Mouse (Mus musculus): ENCODE measurements around the gene Gkap1. TPM values are rescaled to one million over a fixed set of nuclear protein-coding genes. Genes with fewer than 3 reads are reported as not detected.

Gene Gkap1
- total and polyA plus RNA-seq, 2 experiments from 2014 or later, result 16.0 to 17.4 TPM

DNA sequence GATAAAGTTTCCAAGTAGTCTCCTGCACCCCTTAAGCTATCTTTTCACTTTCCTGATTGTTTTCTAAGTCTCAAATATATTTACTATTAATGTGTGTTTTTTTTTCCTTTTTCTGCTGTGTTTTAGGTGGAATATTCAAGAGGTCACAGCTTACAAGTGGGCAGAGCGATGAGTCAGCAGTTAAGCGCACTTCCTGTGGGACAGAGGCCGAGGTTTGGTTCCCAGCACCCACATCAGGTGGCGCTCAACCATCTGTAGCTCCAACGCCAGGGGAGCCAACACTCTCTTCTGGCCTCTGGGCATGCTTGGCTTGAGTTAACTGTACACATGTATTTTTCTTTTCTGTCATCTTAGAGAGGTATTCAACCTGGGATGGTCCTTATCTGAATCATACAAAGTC, 32.0 kb upstream of the Gkap1 start:
- H3K4me2 ChIP-seq (ENCODE audit: low read depth, low read length), result no peak overlapping the region
- no peaks in the 10 kb centered on the region for H3K36me3 ChIP-seq (replicated peaks; ENCODE audit: control insufficient read depth, insufficient read depth, low read length)
- ATAC-seq (ENCODE audit: insufficient read depth, low read depth) (no peak), DNase-seq (ENCODE audit: low spot score) (no peak)
- 88% methylated on average over 5 of the region's 5 CpGs for WGBS
- no peaks in the 10 kb centered on the region for H3K27me3 ChIP-seq (ENCODE audit: control insufficient read depth, insufficient read depth, low read length)
- no peaks in the 10 kb centered on the region for H3K4me1 ChIP-seq (ENCODE audit: control insufficient read depth, insufficient read depth)
- no peak overlapping the region for H3K27ac ChIP-seq (ENCODE audit: low read depth)
- TF ChIP-seq EP300 (IDR thresholded peaks at IDR 0.05; ENCODE audit: low read depth) (no peak), CTCF (IDR thresholded peaks at IDR 0.05; ENCODE audit: low read depth) (no peak)
- H3K9me3 ChIP-seq (replicated peaks; ENCODE audit: control insufficient read depth, low read length), result no peaks in the 10 kb centered on the region
- no peak overlapping the region for H3K4me3 ChIP-seq (ENCODE audit: low read depth, low read length)
- H3K9ac ChIP-seq (replicated peaks; ENCODE audit: low read depth, low read length), result no peak overlapping the region

DNA sequence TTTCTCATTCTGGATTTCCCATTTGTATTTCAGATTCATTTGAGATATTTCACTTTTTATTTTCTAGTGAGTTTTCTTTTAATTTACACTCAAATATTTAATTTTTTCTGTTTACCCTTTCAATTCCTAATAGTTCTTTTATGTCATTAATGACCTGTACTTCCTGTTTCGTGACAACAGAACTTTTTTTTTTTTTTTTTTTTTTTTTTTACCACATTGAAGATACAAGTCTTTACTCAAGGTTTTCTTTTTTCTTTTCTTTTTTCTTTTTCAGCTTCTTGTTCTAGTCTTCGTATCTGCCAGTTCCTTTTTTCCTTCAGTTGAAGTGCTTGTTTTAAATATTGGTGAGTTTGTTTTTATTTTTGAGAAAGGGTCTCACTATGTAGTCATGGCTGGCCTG, 29.7 kb upstream of the Gkap1 start:
- Histone ChIP-seq H3K9me3 (replicated peaks; ENCODE audit: control insufficient read depth, low read length) (no peaks in the 10 kb centered on the region), H3K36me3 (replicated peaks; ENCODE audit: control insufficient read depth, insufficient read depth, low read length) (no peaks in the 10 kb centered on the region)

DNA sequence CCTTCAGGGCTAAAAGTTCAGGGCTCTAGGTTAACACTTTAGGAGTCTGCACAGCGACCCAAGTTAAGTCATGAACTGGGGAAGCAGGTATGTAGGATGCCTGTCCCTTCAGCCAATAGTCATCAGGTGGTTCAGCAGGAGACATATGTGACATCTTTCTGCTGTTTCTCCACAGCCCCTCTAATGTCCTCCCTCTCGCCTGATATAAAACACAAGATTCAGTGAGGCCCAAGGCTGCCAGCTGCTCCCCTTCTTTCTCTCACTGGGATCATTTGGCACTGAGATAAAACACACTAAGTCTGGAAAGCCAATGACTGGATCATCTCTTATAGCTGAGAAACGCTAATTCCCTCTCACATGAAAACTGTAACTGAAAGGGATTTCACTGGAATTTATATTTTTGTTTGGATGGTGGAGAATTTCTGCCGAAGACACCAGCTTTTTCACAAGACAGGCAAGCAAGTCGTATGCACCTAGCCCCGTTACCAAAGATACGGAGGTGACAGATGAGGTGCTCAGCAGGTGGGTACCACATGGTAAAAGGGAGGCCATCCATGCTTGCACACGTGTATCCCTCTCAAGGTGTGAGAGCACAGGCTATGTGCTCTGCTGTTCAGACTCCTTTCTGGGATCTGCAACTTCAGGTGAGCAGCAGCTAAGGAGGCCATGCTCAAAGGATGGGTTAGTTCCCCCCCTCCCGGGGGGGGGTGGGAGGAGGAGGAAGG, 27.1 kb upstream of the Gkap1 start:
- no peaks in the 10 kb centered on the region for H3K9me3 ChIP-seq (replicated peaks; ENCODE audit: control insufficient read depth, low read length)
- ATAC-seq (ENCODE audit: insufficient read depth, low read depth) (no peak), DNase-seq (ENCODE audit: low spot score) (no peak)
- no peak overlapping the region for H3K4me3 ChIP-seq (ENCODE audit: low read depth, low read length)
- H3K36me3 ChIP-seq (replicated peaks; ENCODE audit: control insufficient read depth, insufficient read depth, low read length), result no peaks in the 10 kb centered on the region
- no peak overlapping the region for H3K27ac ChIP-seq (ENCODE audit: low read depth)
- H3K27me3 ChIP-seq (ENCODE audit: control insufficient read depth, insufficient read depth, low read length), result no peaks in the 10 kb centered on the region
- no peaks in the 10 kb centered on the region for H3K4me1 ChIP-seq (ENCODE audit: control insufficient read depth, insufficient read depth)
- 72% methylated on average over 9 of the region's 9 CpGs for WGBS
- H3K4me2 ChIP-seq (ENCODE audit: low read depth, low read length), result no peak overlapping the region
- no peak overlapping the region for H3K9ac ChIP-seq (replicated peaks; ENCODE audit: low read depth, low read length)
- TF ChIP-seq EP300 (IDR thresholded peaks at IDR 0.05; ENCODE audit: low read depth), result no peak
- no peak for TF ChIP-seq CTCF (IDR thresholded peaks at IDR 0.05; ENCODE audit: low read depth)

More for the DNA sequence above, 29.7 kb upstream of the Gkap1 start:
- Histone ChIP-seq H3K27me3 (ENCODE audit: control insufficient read depth, insufficient read depth, low read length) (no peaks in the 10 kb centered on the region), H3K9ac (replicated peaks; ENCODE audit: low read depth, low read length) (no peak overlapping the region), H3K4me1 (ENCODE audit: control insufficient read depth, insufficient read depth) (no peaks in the 10 kb centered on the region), H3K4me3 (ENCODE audit: low read depth, low read length) (no peak overlapping the region), H3K4me2 (ENCODE audit: low read depth, low read length) (no peak overlapping the region), H3K27ac (ENCODE audit: low read depth) (no peak overlapping the region)
- WGBS, result 71% methylated on average over 2 of the region's 2 CpGs
- no peak for TF ChIP-seq CTCF (IDR thresholded peaks at IDR 0.05; ENCODE audit: low read depth)
- TF ChIP-seq EP300 (IDR thresholded peaks at IDR 0.05; ENCODE audit: low read depth), result no peak
- DNase-seq (ENCODE audit: low spot score), result no peak
- no peak for ATAC-seq (ENCODE audit: insufficient read depth, low read depth)

- Histone ChIP-seq H3K9ac (replicated peaks; ENCODE audit: low read depth, low read length) (no peak overlapping the region), H3K9me3 (replicated peaks; ENCODE audit: control insufficient read depth, low read length) (no peaks in the 10 kb centered on the region), H3K4me3 (ENCODE audit: low read depth, low read length) (no peak overlapping the region), H3K4me1 (ENCODE audit: control insufficient read depth, insufficient read depth) (no peaks in the 10 kb centered on the region), H3K27me3 (ENCODE audit: control insufficient read depth, insufficient read depth, low read length) (no peaks in the 10 kb centered on the region), H3K4me2 (ENCODE audit: low read depth, low read length) (no peak overlapping the region), H3K36me3 (replicated peaks; ENCODE audit: control insufficient read depth, insufficient read depth, low read length) (no peaks in the 10 kb centered on the region), H3K27ac (ENCODE audit: low read depth) (no peak overlapping the region)
- ATAC-seq (ENCODE audit: insufficient read depth, low read depth) (no peak), DNase-seq (ENCODE audit: low spot score) (no peak)
- TF ChIP-seq EP300 (IDR thresholded peaks at IDR 0.05; ENCODE audit: low read depth) (no peak), CTCF (IDR thresholded peaks at IDR 0.05; ENCODE audit: low read depth) (no peak)
- WGBS, result 91% methylated on average over 6 of the region's 6 CpGs
Measured at GRCm38 (mm10) chr13:58301961-58302360, 26.5 kb upstream of the Gkap1 start.

GRCm38 (mm10) chr13:58298756-58299155, 23.3 kb upstream of the Gkap1 start:
- 77% methylated on average over 3 of the region's 3 CpGs for WGBS
- H3K4me1 ChIP-seq (ENCODE audit: control insufficient read depth, insufficient read depth), result no peaks in the 10 kb centered on the region
- ATAC-seq (ENCODE audit: insufficient read depth, low read depth) (no peak), DNase-seq (ENCODE audit: low spot score) (no peak)
- H3K4me2 ChIP-seq (ENCODE audit: low read depth, low read length), result no peak overlapping the region
- no peak overlapping the region for H3K27ac ChIP-seq (ENCODE audit: low read depth)
- H3K9me3 ChIP-seq (replicated peaks; ENCODE audit: control insufficient read depth, low read length), result no peaks in the 10 kb centered on the region
- TF ChIP-seq EP300 (IDR thresholded peaks at IDR 0.05; ENCODE audit: low read depth), result no peak
- H3K4me3 ChIP-seq (ENCODE audit: low read depth, low read length), result no peak overlapping the region
- no peaks in the 10 kb centered on the region for H3K27me3 ChIP-seq (ENCODE audit: control insufficient read depth, insufficient read depth, low read length)
- no peak overlapping the region for H3K9ac ChIP-seq (replicated peaks; ENCODE audit: low read depth, low read length)
- no peaks in the 10 kb centered on the region for H3K36me3 ChIP-seq (replicated peaks; ENCODE audit: control insufficient read depth, insufficient read depth, low read length)

DNA sequence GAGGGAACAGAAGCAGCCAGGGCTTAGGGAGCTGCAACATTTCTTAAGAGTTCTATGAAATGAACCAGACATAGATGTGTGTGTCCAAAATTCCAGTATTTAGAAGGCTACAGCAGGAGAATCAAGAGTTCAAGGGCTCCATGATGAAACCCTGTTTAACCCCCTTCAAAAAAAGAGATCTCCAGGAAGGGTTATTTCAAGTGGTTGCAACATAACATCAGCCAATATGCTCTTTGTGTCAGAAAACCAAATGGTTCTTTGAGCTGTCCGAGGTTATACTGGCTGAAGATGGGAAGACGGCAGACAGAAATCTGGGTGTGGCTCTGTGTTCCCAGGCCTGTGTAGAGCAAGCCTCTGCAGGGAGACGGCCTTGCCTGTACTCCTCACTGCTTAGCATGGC, 20.1 kb upstream of the Gkap1 start:
- no peaks in the 10 kb centered on the region for H3K4me1 ChIP-seq (ENCODE audit: control insufficient read depth, insufficient read depth)
- no peak overlapping the region for H3K27ac ChIP-seq (ENCODE audit: low read depth)
- ATAC-seq (ENCODE audit: insufficient read depth, low read depth), result no peak
- no peaks in the 10 kb centered on the region for H3K27me3 ChIP-seq (ENCODE audit: control insufficient read depth, insufficient read depth, low read length)
- H3K36me3 ChIP-seq (replicated peaks; ENCODE audit: control insufficient read depth, insufficient read depth, low read length), result no peaks in the 10 kb centered on the region
- no peak overlapping the region for H3K9ac ChIP-seq (replicated peaks; ENCODE audit: low read depth, low read length)
- H3K4me3 ChIP-seq (ENCODE audit: low read depth, low read length), result no peak overlapping the region
- no peak for DNase-seq (ENCODE audit: low spot score)
- WGBS, result 71% methylated on average over 3 of the region's 3 CpGs
- H3K9me3 ChIP-seq (replicated peaks; ENCODE audit: control insufficient read depth, low read length), result no peaks in the 10 kb centered on the region
- TF ChIP-seq CTCF (IDR thresholded peaks at IDR 0.05; ENCODE audit: low read depth), result no peak
- no peak for TF ChIP-seq EP300 (IDR thresholded peaks at IDR 0.05; ENCODE audit: low read depth)
- H3K4me2 ChIP-seq (ENCODE audit: low read depth, low read length), result no peak overlapping the region
